Mouse (Mus musculus): ENCODE measurements around the gene Thada.

Gene Thada

GRCm38 (mm10) chr17:84474312-84474711, 8.3 kb upstream of the Thada start:
- peak in 1 of 2 experiments; percentile 25 for DNase-seq

GRCm38 (mm10) chr17:84435012-84435411, 31.0 kb downstream of the Thada start:
- DNase-seq, result no peak

DNA sequence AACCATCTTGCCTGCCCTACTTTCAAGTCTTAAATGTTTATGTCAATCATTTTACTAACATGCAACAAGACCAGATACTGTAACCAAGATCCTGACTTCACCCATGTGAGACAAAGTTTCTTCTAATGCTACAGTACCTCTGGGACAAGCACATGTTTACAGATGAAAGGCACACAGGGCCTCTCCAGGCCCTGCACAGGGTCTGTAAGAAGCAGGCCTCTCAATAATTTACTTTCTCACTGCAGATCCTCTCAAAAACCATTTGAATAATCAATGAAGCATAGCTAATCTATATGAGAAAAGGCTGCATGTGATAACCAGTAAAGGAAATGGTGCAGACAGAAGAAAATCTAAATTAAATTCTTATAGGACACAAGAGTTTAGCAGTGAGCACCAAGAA, 31.8 kb downstream of the Thada start:
- no peak for DNase-seq

DNA sequence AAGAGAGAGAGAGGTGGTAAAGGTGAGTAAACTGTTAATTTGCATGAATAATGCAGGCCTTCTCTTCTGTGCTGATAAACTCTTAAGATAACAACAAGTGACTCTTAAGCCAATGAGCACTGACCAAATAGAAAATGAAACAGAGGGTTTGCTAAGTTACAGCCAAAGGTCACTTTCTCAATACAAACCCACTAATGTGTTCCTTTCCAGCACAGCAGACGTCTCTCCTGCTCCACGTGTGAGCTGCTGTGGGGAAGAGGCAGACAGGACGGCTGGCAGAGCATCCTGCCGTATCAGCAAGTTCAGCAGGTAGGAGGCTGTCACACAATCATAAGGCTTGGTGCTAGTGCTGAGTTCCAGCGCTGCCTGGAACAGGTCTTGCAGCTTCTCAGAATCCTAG, 34.0 kb downstream of the Thada start:
- no peak for DNase-seq

- DNase-seq, result no peak
Measured at GRCm38 (mm10) chr17:84424258-84424657, 41.7 kb downstream of the Thada start.

- peak in 1 of 2 experiments; percentile 5 for DNase-seq
Measured at GRCm38 (mm10) chr17:84422916-84423315, 43.1 kb downstream of the Thada start.

DNA sequence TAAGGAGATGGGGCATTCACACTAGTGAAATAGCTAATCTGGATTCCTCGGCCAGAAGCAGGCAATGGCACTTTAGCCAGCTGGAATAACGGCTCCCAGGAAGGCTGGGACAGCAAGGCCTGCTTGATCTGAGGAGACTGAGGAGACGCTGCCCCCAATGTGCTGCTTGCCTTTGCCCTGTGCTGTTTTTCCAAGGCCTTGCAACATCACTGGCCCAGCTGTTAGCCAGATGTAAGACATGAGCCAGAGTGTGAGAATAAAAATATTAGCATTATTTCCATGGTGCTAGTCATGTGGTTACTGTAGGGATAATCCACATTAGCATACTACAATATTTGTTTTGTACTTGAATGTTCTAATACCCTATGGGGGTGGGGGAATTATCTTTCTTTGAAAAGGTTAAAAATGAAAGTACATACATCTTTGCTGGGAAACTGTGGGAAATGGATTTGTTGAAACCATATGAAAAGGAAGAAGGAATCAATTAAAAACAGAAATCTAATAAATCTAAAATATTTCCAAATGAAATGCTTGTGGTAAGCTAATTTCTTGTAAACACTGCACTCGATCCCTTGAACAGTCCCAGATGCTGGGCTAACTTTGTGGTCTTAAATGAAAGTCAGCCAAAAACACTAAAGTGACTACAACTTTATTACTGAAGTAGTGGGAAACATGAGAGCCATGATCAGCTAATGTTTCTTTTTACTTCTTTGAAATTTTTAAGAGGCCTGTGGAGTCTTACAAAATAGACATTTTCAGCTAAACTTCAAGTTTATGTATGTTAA, 43.8 kb downstream of the Thada start:
- DNase-seq, result peak; percentile 6 to 35

DNA sequence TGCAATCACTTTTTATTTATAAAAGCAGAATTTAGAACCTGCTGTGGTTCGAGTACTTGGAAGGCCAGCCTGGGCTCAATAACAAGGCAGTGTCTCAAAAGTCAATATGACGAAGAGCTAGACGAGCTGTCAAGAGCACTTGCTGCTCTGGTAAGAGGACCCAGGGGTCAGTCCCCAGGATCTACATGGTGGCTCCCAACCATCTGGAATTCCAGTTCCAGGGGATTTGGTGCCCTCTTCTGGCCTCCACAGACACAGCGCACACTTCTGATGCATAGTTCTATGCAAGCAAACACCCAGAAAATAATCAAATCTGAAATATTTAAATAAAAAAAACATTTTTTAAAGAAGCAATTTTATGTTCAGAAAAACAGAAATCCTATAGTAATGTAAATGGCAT, 45.0 kb downstream of the Thada start:
- DNase-seq, result peak in 1 of 2 experiments; percentile 33

- DNase-seq, result no peak
Measured at GRCm38 (mm10) chr17:84420276-84420639, 45.7 kb downstream of the Thada start.

GRCm38 (mm10) chr17:84419326-84420275, 46.4 kb downstream of the Thada start:
- no peak for DNase-seq

GRCm38 (mm10) chr17:84415936-84416335, 50.1 kb downstream of the Thada start:
- DNase-seq, result no peak

DNA sequence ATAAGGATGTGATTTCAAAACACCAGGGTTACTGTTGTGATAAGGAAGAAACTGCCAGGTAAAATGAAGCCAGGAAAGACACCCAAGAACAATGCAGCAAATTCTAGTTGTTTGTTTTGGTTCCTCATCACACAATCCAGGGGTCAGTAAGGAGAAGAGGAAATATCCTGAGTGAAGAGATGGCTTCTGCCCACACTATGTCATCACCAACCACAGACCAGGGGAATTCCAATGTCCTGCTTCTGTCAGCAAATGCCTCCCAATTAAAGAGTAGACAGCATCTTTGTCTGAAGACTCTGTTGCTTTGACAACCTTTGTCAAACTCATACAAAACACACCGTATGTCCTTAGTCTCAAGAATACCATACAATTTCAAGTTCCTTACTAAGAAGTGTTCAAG, 57.3 kb downstream of the Thada start:
- DNase-seq, result no peak

GRCm38 (mm10) chr17:84405616-84406015, 60.4 kb downstream of the Thada start:
- DNase-seq, result no peak

DNA sequence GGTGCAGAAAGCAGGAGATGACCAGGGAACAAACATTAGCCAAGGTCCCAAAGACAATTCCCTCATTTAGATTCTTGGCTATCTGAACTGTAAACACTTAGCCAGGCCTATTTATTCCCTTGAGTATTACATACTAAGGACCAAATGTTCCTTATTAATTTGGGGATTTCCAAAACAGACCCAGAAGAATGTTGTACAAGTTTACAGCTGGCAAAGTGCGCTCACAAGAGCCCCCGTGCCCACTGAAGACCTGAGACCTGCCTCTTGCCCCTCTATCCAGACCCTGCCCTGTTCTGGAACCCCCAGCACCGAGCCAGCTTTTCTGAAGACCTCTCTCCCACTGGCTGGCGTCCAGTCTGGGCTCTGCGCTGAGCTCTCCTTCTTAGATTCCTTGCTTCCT, 64.2 kb downstream of the Thada start:
- no peak for DNase-seq

- DNase-seq, result no peak
Measured at GRCm38 (mm10) chr17:84399431-84399830, 66.6 kb downstream of the Thada start.

- DNase-seq, result no peak
Measured at GRCm38 (mm10) chr17:84390026-84390425, 76.0 kb downstream of the Thada start.

DNA sequence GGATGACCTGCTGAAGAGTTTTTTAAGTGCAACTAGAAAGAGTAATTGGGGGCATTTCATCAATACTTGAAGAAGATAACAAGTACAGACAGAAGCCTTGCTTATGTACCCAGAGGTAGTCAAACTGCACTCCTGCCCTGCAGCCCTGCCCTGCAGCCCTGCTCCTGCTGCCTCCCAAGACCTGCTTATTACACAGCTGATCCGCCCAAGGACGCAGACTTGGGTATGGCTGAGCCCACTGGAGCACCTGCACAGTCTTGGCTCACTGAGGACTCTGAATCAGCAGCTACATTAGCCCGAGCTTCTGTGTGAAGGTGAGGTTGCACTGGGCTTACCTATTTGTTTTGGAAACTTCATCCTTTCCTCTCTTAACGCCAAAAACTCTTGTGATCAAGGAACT, 79.8 kb downstream of the Thada start:
- no peak for DNase-seq

DNA sequence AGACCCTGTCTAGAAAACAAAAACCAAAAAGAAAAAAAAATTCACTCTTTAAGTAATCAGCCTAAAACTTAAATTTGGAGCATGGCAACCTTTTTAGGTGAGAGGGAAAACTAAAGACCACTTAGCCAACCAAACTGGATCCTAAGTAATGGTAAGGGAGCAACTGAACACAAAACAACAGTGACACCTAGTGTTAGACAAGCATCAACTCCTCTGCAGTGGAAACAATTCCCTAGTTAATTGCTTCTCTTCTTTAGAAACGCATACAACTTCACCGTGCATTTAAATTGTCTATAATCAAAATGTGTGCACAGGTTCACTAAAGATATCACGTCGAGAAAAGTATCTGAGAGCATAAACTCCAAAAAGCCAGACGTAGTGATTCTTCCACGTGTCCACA, 80.3 kb downstream of the Thada start:
- no peak for DNase-seq

DNA sequence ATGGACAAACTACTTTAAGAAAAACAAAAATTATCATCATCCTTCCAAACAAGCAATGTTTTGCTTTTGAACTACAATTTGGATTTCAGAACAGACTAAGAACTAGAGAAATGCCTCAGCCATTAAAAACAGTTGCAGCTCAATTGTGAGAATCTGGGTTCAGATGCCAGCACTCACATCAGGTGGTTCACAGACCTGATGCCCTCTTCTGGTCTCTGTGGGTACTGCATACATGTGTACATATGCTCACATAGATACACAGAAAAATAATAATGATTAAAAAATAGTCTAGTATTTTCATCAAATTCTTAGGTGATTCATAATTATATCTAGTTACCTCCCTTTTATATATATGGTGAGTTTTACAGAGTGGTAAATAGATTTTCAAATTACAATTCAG, 81.3 kb downstream of the Thada start:
- peak in 1 of 2 experiments; percentile 45 for DNase-seq

- DNase-seq, result no peak
Measured at GRCm38 (mm10) chr17:84380340-84380739, 85.7 kb downstream of the Thada start.

- no peak for DNase-seq
Measured at GRCm38 (mm10) chr17:84376882-84377281, 89.1 kb downstream of the Thada start.

- DNase-seq, result no peak
Measured at GRCm38 (mm10) chr17:84372411-84373045, 93.5 kb downstream of the Thada start.

- no peak for DNase-seq
Measured at GRCm38 (mm10) chr17:84370385-84370784, 95.6 kb downstream of the Thada start.
